Mouse (Mus musculus): ENCODE measurements at regions not wholly inside any gene's neighbourhood (a gene's known extent, or its start where the extent isn't known, plus 50 kb on each side); places are given as distances from the start of the nearest gene placed in this dataset.

DNA sequence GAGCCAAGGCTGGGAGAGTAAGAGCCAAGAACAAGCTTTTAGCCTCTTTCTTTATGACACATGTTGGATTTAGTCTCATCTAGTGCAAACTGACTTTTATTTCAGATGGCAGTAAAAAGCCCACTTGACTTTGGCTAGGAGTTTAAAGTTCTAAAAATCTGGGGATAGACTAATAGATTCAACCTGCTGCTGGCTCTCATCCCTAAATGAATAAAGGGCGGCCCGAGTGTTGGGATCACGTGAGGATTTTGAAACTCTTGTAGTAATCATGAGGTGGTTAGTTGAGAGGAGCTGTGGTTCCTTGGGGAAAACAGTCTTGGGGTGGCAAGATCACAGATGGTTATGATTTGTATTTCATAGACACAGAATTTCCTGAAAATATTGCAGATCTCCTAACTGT lies 975.9 kb downstream of the Robo2 start:
- DNase-seq (ENCODE audit: low read depth), result no peak

DNA sequence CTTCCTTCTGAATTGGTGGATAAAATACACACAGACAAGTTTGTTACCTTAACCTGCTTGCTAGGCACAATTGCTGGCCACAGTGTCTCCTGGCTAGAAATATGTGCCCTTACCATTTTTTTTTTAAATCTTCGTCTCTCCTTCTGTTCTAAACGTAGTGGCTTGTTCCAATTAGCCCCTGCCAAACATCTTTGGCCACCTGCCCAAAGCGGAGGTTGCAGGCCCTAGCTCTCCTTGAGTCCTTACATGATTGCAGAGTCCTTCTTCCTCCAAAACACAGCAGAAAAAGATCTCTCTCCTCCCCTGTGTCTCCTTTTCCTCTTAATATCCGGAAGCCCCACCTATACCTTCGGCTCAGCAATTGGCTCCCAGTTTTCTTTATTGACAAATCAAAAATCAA lies 986.8 kb downstream of the Robo2 start:
- no peak for DNase-seq (ENCODE audit: low read depth)

DNA sequence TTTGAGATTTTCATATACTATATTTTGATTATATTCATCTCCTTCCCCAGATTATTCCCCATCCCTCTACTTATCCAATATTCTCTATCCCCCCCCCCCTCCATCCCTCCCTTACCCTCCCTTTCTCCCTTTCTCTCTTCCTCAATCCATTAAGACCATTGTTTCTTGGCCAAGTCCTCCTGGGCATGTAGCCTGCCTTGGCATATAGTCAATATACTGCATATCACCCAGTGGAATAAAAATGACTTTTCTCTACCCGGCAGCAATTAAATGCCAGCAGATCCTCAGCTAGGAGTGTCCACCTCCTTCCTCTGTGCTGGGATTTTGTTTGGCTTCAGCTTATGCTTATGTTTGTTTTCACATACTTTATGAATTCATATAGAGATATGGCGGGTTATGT lies 987.3 kb downstream of the Robo2 start:
- DNase-seq (ENCODE audit: low read depth), result no peak

DNA sequence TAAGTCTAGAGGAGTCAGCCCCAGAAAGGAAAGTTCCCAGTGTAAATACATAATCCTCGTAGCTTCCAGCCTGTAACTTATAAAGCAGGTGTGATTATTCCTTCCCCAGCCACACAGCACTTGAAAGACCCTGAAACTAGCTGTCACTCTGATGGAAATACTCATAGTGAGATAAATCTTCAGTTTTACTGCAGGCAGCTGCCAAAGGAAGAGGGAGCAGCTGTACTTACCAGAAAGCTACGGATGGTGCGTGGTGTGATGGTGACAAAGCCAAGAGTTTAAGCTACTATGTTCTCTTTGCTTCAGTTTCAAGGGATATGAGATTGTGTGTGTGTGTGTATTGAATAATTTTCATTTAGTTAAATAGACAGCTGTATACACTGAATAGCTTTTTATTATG lies 1007.1 kb downstream of the Robo2 start:
- DNase-seq (ENCODE audit: low read depth), result no peak

DNA sequence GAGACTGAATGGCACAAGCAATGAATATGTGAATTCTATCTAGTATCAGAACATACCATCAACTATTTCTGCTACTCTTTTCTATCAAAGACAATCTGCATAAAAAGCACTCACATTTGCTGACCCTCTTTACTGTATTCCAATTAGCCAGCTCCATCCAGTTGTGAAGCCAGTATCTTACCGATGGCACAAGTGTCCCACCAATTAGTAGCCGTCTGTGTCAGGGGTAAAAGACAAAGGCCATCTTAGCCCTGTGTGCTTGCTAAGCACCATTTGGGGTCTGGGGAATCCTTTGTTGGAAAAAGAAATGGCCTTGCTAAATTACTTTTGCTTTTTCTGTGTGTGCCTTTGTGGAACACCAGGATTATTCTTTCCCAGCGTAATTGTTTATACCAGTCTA lies 1007.5 kb downstream of the Robo2 start:
- DNase-seq (ENCODE audit: low read depth), result no peak

DNA sequence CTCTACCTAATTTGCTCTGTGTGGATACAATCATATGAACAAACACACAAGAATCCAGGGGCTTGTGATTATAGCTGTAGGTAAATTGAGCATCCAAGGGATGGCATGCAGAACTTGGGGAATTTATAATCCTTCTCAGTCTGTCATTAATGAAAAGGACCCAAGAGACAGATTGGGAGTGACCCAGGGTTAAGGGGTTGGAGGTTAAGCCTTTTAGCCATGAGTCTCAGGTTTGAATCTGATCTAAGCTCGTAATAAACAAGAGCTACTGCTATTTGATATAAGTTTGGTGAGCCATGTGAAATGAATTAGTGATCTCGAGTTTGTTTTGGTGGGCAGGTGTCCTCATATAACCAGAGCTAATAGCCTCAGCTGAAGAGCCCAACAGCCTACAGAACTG lies 1032.6 kb downstream of the Robo2 start:
- no peak for DNase-seq (ENCODE audit: low read depth)

DNA sequence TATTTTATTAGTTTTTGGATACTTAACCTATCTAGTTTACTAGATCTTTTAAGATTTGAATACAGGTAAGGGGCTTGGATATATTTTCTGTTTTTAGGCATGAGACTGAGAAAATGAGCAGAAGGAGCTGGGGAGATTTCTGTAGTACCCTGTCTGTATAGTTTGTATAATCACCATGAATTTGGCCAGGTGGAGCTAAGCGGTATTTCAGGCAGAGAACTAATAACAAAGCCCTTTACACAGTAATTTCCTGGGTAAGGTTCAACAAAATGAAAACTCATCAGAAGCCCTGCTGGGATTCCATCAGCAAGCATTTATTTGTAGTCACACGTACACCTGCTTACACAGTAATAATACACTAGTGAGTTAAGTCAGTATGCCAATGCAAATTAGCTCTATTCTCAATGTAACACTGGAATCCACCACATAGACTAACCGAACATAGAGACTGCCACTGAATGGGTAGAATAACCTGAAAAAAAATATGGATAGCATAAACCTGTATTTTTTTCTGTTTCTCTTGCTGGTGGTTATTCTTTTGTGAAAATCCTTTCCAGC lies 1036.9 kb downstream of the Robo2 start:
- DNase-seq (ENCODE audit: low read depth), result no peak

DNA sequence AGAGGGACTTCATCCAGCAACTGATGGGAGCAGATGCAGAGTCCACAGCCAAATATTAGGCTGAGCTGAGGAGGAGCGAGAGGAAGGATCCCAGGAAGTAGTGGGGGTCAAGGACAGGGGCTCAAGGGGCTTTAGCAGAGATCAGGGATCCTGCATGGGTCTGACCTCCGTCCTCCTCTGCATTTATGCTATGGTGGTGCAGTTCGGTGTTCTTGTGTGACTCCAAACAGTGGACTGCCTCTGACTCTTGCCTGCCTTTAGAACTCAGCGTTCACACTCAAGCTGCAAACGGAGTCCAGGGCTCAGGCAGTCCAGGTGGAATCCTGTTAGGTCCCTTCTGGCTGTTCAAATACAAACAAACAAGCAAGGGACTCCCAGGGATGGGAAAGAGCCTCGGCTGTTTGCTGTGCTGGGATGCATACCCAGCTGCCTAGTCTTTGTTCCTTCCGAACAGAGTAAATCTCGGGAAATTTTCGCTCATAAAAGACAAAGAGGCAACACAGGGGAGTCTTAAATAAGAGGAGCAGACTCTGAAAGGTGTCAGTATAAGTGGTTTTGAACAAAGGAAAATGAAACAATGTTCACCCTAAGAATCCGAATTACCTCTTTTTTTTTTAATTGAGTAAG lies 1042.9 kb downstream of the Robo2 start:
- no peak for DNase-seq (ENCODE audit: low read depth)

DNA sequence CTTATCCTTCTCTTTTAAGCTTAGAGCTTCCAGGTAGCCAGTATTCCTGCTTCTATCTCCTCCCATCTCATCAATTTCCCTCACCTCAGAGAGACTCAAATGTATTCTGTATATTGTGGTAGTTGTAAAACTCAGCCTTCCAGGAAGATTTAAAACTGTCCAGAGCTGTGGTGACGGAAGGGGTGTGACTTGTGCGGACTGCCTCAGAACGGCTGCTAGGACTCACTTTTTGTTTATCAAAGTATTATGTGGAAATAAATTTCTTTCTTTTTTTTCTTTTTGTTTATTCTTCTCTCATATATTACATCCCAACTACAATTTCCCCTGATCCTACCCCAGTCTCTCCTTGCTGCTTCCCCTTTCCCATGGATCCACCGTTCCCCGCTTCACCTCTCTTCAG lies 1043.7 kb downstream of the Robo2 start:
- DNase-seq (ENCODE audit: low read depth), result no peak

DNA sequence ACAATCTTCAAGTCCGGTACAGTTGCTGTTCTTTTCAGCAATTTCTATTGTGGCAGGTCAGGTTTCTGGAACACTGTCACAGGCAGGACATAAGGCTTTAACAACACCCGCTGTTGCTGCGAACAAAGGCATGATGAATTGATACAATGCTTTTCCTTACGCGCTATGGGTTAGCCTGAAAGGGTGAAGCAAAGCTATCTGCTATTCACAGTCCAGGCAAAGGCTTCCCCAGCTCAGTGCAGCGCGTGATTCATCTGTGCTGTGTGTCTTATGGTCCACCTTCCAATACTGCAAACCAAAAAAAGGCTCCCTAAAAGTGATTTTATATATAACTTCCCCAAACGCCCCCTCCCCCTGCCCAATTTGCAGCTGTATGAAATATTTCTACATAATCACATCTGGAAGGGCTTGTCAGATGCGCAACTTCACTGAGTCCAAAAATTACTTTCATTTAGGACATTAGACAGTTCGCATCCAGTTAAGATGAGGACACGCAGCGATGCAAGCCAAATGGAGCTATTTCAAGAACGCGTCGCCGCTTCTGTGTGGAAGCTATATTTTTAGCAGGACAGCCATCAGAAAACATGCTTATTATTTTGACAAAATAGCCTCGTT lies 1044.3 kb downstream of the Robo2 start:
- no peak for DNase-seq (ENCODE audit: low read depth)

DNA sequence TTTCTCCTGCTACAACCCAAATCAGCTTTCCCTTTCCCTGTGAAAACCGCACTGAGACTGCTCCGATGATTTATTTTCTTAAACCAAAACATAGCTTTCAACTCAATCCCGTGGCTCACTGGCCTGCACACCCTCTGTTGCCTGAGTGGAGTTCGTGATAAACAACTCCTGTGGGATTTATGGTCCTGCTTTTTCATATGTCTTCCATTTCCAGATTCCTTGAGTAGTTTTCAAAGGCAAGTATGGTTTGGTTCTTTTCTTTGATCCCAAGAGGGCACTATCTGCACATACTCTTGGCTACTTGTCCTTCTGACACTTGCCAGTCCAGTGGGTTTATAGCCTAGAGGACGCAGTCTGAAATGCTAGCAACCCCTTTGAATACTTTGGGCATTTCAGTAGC lies 1042.6 kb downstream of the Robo1 start:
- DNase-seq (ENCODE audit: low read depth), result peak; percentile 6

DNA sequence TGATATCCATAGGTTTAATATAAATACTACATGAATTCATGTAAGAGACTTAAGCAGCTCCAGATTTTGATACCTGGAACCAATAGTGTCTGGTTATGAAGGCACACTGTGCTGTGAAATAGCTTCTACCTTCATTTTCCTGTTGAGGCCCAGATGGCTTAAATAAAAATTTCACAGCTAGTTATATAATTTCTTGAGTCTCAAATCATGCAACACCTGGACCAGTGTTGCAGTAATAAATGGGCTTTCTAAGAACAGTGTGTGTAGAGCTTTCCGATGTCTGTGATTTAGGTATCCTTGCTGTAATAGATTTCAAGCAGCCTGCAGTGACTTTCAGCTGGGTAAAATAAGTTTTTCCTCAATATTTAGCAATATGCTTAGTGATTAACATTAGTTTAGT lies 1035.8 kb downstream of the Robo1 start:
- no peak for DNase-seq (ENCODE audit: low read depth)

DNA sequence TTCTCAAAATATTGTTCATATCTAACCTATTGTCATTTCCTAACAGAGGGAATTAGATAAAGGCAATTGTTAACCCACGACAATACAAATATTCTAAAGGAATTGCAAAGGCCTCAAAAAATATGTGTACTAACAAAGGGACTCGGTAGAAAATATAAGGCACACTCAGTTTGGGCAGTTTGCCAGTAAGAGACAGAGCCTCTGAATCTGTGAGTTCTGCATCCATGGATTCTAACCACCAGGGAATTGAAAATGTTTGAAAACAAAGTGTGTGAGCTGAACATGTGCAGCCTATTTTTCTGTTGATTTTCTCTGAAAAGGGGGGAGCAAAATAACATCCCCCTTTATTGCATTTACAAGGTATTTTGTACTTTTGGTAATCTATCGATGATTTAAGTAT lies 1035.4 kb downstream of the Robo1 start:
- no peak for DNase-seq (ENCODE audit: low read depth)

DNA sequence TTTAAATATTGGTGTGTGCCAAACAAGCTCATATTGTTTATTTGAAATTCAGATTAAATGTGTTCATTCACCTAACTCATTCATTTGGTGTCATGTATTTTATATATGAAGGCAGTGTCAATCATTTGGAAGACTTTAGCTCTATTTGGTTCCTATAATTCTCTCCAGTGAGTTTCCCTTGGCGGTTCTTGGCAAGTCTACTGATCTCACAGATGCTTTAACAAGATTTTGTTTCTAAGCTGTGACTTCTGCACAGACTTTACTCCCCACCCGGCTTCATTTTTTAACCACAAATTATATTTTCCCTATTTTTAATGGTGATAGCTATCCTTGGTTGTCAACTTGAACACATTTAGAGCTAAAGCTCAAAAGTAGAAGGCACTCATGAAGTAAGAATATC lies 1009.5 kb downstream of the Robo1 start:
- no peak for DNase-seq (ENCODE audit: low read depth)

DNA sequence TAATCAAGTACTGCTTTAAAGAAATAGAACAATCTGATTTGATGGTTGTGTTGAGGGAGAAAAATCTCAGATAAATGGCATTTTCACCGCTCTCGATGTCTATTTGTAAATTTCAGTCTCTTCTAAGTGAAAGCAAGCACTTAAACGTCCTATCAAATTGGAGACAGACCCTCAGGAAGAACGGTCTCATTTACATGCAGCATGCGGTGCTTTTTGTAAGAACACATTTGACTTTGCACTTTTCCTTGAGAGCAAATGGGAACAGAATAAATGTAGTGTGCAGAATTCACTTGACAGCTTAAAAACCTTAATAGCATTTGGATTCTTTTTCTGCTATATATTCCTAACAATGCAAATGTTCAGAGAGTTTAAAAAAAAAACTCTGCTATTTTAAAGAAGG lies 1002.0 kb downstream of the Robo1 start:
- no peak for DNase-seq (ENCODE audit: low read depth)

DNA sequence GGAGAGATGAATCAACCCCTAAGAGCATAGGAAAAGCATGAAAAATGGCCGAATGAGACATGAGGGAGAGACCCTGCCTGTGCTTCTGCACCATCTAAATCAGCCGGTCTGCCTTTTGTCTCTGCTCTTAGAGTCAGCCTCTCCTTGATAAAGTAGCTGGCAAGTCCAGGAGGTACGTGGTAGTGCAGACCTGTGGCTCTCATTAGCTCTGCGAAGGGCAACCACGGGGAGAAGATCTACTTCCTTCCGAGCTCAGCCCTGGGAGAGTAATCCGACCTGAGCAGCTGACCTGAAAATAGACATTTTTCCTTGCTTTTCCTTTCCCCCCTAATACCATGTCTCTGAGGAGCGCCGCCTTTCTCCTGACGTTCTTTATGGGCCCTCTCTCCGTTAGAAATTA lies 971.8 kb downstream of the Robo1 start:
- DNase-seq (ENCODE audit: low read depth), result no peak

DNA sequence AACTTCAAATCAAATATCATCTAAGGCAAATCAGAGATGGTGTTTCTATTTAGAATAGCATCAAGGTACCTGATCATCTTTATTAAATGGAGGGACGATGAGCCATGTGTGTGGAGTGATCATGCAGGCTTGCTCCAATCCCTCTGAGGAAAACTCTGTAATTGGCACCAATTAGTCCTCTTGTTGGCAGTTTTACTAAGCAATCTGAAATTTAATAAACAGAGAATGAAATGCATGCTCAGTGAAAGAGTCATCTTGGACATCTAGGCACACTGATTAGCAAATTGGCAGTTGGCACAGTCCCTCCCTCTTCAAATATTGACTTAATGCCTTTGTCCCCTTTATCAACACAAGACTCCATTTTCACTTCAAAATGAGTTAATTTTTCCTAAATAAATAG lies 951.6 kb downstream of the Robo1 start:
- DNase-seq (ENCODE audit: low read depth), result no peak

DNA sequence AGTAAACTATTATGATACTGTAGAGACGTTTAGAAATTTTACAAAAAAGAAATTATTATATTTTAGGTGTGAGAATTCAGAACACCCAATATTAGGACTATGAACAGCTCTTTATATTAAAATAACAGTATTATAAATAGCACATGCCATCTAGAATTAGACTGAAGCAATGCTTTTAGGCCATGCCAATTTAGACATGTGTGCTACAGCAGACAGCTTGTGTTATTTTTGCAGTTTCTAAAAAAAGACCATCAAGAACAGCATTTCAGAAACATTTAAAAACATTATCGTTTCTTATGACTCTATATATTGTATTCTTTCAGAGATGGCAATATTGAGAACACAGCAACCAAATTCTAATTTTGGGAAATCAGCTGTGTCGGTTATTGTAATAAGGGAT lies 951.2 kb downstream of the Robo1 start:
- no peak for DNase-seq (ENCODE audit: low read depth)

DNA sequence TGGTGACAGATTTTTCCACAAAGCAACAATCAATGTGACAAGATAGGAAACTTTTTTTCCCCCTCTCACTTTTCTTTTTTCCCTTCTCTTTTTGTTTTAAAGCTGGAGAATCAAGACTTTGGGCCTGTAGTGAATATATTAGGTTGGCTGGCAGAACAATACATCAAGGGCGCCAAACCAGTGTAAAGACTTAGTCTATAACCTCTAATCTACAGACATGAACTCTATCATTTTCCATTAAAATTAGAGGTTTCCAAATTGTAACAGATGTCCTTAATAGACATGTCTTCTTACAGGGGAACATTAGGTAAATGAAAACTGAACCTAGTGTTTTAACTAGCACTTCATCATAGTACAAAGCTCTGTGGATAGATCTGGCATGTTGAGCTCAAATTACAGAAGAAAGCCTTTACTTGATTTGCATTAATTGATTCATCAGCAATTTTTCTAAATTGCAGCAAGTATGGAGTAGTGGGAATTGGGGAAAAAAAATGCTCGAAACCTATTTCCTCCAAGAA lies 937.0 kb downstream of the Robo1 start:
- DNase-seq (ENCODE audit: low read depth), result no peak

DNA sequence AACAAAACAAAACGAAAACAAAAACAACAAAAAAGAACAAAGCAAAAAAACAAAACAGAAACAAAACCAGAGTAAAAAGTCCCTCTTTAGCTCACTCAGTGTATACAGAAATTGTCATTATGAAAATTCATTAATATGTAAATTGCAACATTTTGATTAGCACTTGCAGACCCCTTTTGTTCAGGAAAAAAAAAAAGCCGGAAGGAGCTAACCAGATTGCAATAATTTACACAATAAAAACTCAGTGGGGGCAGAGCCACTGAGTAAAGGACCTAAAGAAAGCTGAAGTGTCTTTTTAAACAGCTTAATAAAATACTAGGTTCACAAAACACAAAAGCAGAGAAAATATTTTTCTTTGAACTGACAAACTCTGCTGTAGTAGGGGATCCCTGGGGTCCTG lies 922.5 kb downstream of the Robo1 start:
- no peak for DNase-seq (ENCODE audit: low read depth)

DNA sequence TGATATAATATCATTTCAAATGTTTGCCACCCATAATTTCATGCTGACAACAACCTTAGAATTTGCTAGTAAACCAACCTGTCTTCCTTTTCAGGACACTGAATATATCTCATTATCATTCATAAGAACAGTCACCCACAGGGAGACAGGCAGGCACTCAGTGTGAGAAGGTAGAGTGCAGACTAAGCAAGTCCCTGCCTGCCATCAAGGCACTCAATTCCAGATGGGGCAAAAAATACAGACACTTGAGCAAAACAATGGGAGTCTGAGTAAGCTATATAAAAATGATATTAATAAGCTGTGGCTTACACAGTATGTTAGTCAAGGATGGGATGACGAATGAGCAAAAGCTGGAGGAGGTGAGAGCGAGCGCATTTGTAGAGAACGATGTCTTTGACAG lies 909.4 kb downstream of the Robo1 start:
- no peak for DNase-seq (ENCODE audit: low read depth)

DNA sequence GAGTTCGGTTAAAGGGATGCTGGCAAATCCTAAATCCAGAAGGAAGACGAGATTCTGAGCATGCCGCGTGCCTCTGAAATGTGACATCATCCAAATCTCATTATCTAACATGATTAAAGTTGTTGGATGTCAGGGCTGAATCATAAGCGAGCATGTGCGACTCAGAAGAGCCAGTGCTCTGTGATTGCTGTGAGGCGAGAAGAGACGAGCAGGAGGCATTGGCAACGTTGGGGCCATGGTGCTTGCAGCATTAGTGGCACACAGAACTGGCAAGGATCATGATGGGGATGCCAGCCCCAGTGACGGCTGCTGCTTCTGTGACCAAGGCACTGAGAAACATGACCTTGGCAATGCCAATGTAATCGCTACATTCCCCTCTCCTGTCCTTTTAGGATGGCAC lies 895.4 kb downstream of the Robo1 start:
- no peak for DNase-seq (ENCODE audit: low read depth)

DNA sequence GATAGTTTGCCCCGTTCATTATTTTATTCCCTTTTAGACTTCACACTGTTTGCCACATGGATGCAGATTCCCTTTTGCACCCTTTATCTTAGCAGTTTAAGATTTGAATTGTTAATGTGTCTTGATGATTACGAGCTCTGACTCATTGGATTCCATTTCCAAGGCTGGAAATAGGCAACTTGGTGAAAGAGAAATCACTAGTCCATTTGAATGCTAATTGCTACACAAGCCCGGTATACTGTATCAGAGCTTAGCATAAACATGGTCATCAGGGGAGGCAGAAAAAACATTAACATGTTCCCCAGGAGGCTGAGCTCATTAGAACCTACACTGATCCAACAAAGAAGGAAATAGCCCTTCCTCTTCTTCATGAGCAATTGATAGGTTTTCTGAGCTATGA lies 892.9 kb downstream of the Robo1 start:
- no peak for DNase-seq (ENCODE audit: low read depth)

DNA sequence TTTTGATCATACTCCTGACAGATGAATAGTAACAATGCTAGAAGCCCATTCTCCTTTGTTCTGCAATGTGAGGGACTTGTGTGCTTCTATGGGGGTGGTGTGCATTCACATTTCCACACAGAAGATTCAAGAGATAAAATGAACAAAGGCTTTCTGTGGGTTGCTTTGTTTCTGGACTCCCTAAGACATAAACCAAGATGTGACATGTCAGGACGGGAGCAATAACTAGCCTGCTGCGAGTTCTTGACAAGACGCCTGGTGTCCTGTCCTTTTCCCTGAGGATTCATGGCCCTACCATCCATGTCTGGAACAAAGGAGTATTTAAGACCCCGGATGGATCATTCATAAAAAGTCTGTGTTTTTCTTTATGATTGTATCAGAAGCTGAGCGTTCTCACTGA lies 874.7 kb downstream of the Robo1 start:
- DNase-seq (ENCODE audit: low read depth), result no peak
